Mouse (Mus musculus) heart, adult 11 months (tissue): ENCODE results near the gene Gipc1.

Experiments
- DNase-seq: peaks from one replicate; pipeline ENCODE4 v3.0.0; 2022

Gipc1 gene

GRCm38 (mm10) chr8:83649699-83650098, 2.8 kb upstream of the Gipc1 start:
- DNase-seq = peak; percentile 75

DNA sequence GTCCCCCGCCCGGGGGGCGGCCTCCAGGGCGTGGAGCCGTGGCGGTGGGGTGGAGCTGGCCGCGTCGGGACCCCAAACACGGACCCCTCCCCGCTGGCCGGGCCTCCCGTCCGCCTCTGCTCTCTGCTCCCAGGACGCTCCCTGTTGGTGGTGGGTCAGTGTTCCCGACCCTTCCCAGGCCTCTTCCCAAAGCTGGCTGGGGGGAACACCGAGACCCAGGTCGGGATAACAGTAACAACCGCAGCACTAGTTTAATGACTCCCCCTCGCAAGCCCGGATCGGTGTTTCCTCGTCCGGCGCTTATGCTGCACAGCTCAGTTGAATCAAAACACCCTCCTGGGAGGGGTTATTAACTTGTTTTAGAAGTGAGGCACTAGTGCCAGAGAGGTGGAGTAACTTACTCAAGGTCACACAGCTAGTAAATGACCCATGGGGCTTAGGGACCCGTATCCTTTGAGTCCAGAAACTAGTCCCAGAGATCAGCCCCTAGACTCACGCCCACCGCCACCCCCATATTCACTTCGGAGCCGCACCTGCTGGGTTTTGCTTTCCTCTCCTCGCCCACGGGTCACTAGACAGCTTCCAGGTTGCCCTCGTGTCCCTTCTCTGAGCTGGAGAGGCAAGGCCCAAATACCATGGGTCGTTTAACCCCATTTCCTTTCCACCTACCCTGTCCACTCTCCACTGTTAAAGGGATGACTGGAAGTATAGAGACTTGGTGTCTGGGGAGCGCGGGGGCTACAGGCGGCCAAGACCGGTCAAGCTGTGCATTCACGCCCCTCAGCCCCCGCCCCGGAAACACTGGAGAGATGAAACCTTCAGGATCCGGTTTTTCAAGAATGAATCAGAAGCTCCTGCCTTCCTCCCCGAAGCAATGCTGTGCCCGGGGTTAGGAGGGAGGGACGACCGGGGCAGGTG, 526 bp downstream of the Gipc1 start:
- DNase-seq = peak; percentile 96

- DNase-seq = no peak
Observed at GRCm38 (mm10) chr8:83653662-83654017, 1.2 kb downstream of the Gipc1 start.

DNA sequence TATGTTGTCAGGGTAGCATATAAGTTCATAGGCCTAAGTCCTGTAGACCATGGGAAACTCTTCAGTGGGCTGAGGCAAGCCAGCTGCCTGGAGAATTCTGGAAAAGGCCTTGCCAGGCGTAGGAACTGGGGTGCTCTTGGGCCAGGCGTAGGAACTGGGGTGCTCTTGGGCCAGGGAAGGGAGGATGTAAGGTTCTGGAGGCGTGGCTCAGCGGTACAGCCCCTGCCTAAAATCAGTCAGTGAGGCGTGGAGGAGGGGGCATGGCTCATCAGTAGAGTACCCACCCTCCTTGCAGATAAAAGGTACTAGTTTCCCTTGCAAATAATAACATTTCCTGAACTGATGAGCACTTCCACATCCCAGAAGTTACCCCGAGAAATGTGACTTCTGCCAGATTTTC, 2.2 kb downstream of the Gipc1 start:
- peak; percentile 88 for DNase-seq

GRCm38 (mm10) chr8:83656043-83656442, 3.6 kb downstream of the Gipc1 start:
- peak; percentile 90 for DNase-seq

DNA sequence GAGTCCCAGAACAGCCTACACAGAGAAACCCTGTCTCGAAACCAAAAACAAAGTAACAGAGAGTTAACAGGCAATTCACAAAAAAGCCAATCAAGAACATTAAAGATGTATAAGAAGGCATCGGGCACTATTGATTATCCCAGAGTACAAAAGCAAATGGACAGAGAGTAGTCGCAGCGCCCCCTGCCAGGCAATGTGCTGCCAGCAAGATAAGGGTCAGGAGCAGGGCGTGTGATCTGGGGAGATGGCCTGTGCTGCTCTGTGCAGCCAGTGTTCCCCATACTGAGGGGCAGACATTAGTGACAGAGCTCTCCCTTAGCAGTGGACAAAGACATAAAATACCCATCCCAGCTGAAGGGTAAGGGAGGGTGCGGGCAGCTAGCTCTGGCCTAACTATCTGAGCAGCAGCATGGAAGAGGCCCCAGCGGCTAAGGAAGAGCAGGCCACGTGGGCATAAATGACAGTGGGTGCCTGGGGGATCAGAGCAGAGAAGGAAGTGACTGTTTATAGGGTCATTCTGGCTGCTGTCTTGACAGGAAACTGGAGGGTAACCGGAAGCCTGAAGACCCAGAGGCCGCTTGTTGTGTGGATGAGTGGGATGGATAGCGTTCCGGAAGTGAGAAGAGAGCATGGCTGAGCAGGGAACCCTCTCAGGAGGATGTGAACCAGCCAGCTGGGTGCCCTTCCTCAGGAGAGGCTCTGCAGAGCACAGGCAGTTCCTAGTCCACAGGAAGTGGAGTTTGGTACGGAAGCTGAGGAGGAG, 4.2 kb downstream of the Gipc1 start:
- DNase-seq = peak; percentile 97

DNA sequence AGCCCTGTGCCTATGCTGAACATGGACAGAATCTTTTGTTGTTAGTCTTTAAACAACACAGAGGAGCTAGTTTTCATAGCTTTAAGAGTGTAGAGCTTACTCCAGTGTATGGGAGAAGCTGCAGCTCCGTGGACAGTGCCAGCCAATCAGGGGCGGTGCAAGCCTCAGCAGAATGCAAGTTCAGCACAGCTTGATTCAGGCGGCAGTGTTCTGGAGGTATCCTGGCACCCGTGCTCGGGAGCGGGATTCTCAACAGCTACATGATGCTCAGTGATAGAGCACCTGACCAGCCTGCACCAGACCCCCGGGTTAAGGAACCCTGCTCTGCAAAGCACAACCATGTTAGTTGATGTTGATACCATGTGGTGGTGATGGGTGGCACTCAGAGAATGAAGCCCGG, 8.1 kb downstream of the Gipc1 start:
- DNase-seq = no peak

GRCm38 (mm10) chr8:83660995-83661680, 8.7 kb downstream of the Gipc1 start:
- peak; percentile 93 for DNase-seq

- DNase-seq = peak; percentile 99
Observed at GRCm38 (mm10) chr8:83662421-83662826, 9.9 kb downstream of the Gipc1 start.

DNA sequence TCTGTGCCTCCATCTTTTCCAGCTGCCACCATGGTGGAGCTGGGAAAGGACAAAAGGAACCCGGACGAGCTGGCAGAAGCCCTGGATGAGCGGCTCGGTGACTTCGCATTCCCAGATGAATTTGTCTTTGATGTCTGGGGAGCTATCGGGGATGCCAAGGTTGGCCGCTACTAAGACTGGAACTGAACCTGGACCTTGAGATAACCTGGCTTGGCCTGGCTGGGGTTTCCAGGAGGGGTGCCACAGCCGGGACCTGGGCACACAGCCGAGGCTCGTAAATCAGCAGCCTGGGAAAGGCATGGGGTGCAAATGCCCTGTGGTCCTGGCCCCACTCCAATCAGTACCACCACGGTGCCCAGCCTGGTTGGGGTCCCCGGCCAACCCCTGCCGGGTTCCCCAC, 11.6 kb downstream of the Gipc1 start:
- peak; percentile 92 for DNase-seq

- DNase-seq = peak; percentile 93
Observed at GRCm38 (mm10) chr8:83664931-83665625, 12.6 kb downstream of the Gipc1 start.

- peak; percentile 98 for DNase-seq
Observed at GRCm38 (mm10) chr8:83665969-83666865, 13.7 kb downstream of the Gipc1 start, which contains the start of gene Ptger1. Gene Ptger1, plus strand, starts transcription at chr8:83666678.

DNA sequence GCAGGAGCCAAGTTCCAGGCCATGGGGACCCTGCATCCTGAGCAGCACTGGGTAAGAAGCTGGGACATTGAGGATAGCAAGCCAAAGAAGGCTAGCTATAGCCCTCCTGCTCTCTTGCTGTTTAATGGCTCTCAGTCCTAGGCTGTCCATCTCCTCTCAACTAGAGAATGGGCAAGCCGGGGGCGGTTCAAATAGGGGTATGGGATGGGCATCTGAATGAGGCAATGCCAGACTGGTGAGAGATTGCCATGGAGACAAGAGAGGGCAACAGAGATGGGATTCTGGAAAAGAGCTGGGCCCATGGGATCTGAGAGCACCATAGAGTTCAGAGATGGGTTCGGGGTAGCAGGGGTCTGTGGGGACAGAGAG, 14.4 kb downstream of the Gipc1 start:
- DNase-seq = no peak

DNA sequence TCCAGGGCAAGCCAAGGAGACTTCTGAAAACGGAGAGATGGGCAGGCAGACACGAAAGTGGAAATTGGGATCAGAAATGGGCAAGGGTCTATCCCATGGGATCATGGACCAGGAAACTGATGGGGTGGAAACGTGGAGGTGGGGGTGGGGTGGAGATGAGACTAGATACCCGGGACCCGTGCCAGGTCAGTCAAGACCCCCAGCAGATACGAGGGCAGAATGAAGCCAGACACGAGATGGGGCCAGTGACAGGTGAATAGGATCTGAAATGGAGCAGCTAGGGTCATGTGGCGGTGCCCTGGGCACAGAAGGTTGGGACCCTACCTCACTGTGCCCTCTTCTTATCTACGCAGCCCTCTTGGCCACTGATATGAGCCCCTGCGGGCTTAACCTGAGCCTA, 15.0 kb downstream of the Gipc1 start:
- DNase-seq = no peak

DNA sequence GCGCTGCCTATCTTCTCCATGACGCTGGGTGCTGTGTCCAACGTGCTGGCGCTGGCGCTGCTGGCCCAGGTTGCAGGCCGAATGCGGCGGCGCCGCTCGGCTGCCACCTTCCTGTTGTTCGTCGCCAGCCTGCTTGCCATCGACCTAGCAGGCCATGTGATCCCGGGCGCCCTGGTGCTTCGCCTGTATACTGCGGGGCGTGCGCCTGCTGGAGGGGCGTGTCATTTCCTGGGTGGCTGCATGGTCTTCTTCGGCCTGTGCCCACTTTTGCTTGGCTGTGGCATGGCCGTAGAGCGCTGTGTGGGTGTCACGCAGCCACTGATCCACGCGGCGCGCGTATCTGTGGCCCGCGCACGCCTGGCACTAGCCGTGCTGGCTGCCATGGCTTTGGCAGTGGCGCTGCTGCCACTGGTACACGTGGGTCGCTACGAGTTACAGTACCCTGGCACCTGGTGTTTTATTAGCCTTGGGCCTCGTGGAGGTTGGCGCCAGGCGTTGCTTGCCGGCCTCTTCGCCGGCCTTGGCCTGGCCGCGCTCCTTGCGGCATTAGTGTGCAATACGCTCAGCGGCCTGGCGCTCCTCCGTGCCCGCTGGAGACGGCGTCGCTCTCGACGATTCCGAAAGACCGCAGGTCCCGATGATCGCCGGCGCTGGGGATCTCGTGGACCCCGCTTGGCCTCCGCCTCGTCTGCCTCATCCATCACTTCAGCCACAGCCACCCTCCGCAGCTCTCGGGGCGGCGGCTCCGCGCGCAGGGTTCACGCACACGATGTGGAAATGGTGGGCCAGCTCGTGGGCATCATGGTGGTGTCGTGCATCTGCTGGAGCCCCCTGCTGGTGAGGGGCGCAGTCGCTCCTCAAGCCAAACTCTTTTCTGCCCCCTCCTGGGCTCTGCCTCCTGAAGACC, 15.8 kb downstream of the Gipc1 start:
- DNase-seq = peak; percentile 95

DNA sequence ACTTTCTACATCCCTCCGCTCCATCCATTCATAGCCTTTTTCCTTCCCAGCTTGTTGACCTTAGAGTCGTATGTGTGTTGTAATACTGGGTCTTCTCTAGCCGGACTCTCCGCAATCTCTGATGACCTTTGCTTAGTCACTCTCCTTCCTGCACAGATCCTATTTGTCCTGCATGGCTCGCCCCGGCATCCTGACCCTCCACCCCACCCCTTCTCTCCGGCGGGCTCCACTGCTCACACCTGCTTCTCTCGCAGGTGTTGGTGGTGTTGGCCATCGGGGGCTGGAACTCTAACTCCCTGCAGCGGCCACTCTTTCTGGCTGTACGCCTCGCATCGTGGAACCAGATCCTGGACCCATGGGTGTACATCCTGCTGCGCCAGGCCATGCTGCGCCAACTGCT, 16.5 kb downstream of the Gipc1 start:
- peak; percentile 93 for DNase-seq

GRCm38 (mm10) chr8:83672936-83673335, 20.5 kb downstream of the Gipc1 start:
- no peak for DNase-seq

DNA sequence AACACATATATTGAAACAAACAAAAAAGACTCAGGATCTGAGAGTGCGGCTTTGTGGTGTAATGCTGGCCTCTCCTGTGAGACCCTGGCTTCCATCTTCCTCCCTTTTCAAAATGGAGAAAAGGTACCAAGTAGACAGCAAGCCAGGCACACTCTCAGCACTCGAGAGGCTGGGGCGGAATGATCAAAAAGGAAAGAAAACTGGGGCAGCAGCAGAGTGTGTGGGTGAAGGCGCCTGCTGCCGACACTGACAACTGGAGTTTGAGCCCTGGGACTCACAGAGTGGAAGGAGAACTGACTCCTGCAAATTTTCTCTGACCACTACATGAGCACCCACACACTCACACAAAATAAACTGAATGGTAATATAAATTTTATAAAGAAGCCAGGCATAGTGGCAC, 22.0 kb downstream of the Gipc1 start:
- DNase-seq = no peak

GRCm38 (mm10) chr8:83679866-83680265, 27.4 kb downstream of the Gipc1 start:
- DNase-seq = peak; percentile 82

DNA sequence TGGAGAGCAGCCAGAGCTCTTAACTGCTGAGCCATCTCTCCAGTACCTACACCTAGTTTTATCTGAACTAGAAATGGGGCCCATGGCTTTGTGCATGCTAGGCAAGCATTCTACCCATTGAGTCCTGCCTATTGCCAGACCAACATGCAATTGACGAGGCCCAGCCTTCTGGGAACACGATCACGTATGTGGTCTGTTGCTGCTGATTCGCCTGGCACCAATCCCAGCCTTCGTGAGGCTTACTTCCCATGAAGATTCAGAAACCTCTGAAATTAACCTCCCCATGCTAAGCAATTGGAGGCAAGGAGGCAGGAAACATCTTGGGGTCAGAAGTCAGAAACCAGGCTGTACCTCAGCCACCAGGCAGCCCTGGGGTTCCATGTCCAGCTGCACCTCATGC, 28.1 kb downstream of the Gipc1 start:
- peak; percentile 82 for DNase-seq

- peak; percentile 91 for DNase-seq
Observed at GRCm38 (mm10) chr8:83681099-83681498, 28.6 kb downstream of the Gipc1 start.
